Mouse (Mus musculus) cortical plate, adult 2 months (tissue): ENCODE data around the gene Asb12. TPM values are rescaled to one million over a fixed set of nuclear protein-coding genes. Genes with fewer than 3 reads are reported as not detected.

Experiments used
- H3K27ac ChIP-seq: fragments of 200-500 bp; 2 replicates; pipeline ENCODE4 v1.5.1; 2012; ENCODE audit warnings: low read length, control low read depth, inconsistent platforms; ENCODE audit not compliant: insufficient read depth
- H3K4me1 ChIP-seq: fragments of 200-500 bp; 2 replicates; pipeline ENCODE4 v1.6.1; 2011; ENCODE audit warnings: low read length; ENCODE audit not compliant: control insufficient read depth, insufficient read depth
- H3K4me3 ChIP-seq: fragments of 200-500 bp; 2 replicates; pipeline ENCODE4 v1.5.1; 2011; ENCODE audit warnings: mild to moderate bottlenecking, low read length, control low read depth; ENCODE audit not compliant: insufficient read depth
- CTCF ChIP-seq: fragments of 200-500 bp; IDR thresholded peaks from 2 replicates; pipeline ENCODE4 v1.5.1; 2011; ENCODE audit warnings: mild to moderate bottlenecking, control low read depth, low read length; ENCODE audit not compliant: insufficient read depth; ENCODE audit errors: extremely low read depth
- POLR2A ChIP-seq: fragments of 200-500 bp; IDR thresholded peaks from 2 replicates; pipeline ENCODE4 v1.6.1; 2011; ENCODE audit warnings: mild to moderate bottlenecking, low read length, control low read depth; ENCODE audit not compliant: insufficient read depth; ENCODE audit errors: extremely low read depth
- polyA plus RNA-seq: library from polyadenylated mRNA; depleted of rRNA; stranded (reverse); fragments of >200 nt; gene quantifications from 2 replicates; pipeline ENCODE4 v1.2.3, GENCODE M21; 2012; rRNA removed

Asb12 gene
- polyA plus RNA-seq, 1 experiment = 0.21 TPM

DNA sequence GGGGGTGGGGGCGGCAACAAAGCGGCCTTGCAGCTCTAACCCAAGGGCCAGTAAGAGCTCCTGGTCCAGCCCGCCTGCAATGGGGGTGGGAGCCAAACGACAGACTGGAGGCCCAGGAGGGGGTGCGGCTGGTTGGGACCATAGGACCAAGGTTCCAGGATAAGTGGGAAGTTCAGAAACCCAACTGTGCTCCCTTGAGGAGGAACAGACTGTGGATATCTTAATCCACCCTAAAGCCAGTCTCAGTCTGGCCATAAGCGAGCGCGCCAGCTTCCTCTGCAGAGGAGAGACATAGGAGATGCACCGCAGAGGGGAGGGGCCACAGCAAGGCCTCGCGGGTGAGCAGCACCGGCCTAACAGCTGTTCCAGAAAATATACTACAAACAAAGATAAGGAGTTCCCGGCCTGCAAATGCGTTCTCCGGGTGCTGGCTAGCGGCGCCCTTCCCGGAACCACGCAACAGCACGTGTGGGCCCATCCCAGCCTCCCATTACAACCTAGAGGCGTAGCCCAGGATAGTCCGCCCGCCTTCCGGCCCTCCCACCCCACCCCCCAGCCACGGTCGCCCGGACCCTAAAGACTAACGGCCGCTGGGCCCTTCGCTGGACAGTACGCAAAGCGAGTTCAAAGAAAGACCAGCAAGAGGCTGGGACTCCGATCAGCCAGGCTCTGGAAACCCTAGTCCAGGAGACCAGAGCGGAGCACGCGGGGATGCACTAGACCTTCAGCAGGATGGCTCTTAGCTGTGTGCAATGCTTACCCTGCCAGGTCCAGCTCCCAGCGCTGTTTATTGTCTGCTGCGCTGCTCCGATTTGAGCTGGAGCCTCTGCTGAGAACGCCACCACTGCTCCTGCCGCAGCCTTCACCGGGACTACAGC lies 113.7 kb downstream of the Asb12 start:
- TF ChIP-seq CTCF (no peak), POLR2A (no peak)
- H3K27ac ChIP-seq = no peak overlapping the region
- H3K4me1 ChIP-seq = no peaks in the 10 kb centered on the region
- peak overlapping the region; percentile 97 for H3K4me3 ChIP-seq

DNA sequence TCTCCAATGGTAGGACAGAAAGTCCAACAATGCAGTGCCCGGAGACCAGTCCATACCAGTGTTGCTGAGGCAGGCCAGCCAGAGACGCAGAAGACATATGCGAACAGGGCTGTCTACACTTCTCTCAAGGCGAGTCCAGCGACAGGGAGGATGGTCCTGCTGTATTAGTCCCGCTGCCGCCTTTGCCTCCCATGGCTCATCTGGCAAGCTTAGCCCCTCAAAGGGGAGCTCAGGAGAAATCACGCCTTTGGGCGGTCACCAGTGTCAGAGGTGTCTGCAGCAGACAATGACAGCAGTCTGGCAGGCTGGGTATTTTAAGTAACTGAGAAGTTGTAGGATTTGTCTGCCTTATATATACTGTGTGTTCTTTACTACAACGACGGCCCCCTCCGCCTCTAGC lies 114.4 kb downstream of the Asb12 start:
- Histone ChIP-seq H3K4me1 (no peaks in the 10 kb centered on the region), H3K27ac (no peak overlapping the region), H3K4me3 (peak overlapping the region; percentile 97)
- TF ChIP-seq POLR2A (no peak), CTCF (no peak)

DNA sequence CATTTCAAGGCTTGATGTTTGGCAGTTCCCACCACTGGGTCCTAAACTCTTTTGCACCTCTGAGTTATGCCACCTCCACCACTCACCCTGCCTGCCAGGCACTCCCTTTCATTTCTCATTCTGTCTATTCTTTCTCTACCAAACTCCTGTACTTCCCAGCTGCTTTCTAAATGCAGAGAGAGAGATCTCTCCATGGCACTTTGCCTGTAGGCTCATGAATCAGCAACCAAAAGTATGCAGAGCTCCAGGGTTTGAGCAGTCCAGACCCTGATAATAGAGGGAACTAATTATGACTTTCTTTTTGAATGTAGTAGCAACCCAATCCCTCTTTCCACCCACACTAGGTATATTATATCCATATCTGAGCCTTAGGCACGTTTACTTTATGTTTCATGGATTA lies 115.5 kb downstream of the Asb12 start:
- no peaks in the 10 kb centered on the region for H3K4me1 ChIP-seq
- no peak overlapping the region for H3K27ac ChIP-seq
- TF ChIP-seq POLR2A (no peak), CTCF (no peak)
- no peak overlapping the region for H3K4me3 ChIP-seq

DNA sequence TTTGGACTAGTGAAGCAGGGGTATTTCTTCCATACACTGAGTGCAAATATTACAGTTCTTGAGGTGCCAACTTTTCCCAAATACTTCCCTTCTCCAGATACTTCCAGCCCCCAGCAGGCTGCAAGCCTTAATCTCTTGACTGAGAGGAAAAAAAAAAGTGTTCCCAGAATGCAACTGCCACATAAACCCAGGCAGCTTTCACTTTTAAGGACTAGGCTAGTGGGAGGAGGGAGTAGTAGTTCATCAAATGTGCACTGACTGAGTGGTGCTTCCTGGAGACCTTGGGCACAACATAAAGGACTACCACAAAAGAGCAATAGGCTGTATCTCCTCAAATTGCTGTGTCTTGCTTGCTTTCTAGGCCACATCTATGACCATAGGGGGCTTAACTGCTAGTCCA lies 116.5 kb downstream of the Asb12 start:
- Histone ChIP-seq H3K27ac (no peak overlapping the region), H3K4me1 (no peaks in the 10 kb centered on the region), H3K4me3 (no peak overlapping the region)
- TF ChIP-seq POLR2A (no peak), CTCF (no peak)

DNA sequence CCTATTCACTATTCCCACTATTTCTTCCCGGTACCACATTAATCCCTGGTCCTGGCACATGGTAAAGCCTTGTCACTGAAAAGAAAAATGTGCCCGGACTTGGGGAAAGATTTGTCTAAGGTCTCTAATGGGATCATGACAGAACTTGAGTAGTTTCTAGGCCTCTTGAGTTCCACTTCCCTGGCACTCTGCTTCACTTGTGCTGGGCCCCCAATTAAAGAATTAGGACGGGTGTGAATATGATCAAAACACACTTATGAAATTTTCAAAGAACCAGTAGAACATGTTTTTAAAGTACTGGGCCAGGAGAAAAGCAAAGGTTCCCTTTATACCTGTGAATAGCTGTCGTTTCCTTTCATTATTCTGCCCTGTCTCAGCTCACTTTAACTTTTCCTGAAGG lies 119.3 kb downstream of the Asb12 start:
- no peak overlapping the region for H3K4me3 ChIP-seq
- TF ChIP-seq CTCF (no peak), POLR2A (no peak)
- H3K4me1 ChIP-seq = no peaks in the 10 kb centered on the region
- no peak overlapping the region for H3K27ac ChIP-seq

DNA sequence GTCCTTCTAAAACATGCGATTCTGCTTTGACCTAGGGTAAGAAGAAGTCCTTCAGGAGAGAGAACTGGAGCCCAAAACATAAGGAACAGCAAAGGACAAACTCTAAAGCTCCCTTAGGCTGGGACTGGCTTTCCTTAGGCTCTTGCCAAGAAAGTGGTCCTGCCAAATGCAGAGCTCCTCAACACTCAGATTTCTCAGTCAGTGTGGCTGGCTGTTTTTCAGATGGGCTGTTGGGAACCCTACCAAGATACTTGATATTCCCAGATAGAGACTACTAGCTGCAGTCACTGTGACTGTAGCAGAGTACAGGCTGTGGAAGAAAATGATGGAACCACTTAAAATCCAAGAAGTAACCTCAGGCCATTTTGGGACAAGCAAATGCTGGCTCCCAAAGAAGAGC lies 120.6 kb downstream of the Asb12 start:
- H3K27ac ChIP-seq = no peak overlapping the region
- no peak for TF ChIP-seq CTCF
- TF ChIP-seq POLR2A = no peak
- no peaks in the 10 kb centered on the region for H3K4me1 ChIP-seq

More for the DNA sequence above, 120.6 kb downstream of the Asb12 start:
- no peak overlapping the region for H3K4me3 ChIP-seq

Other genes with a start within 250 kb of the Asb12 start
- gene Amer1, start 113.1 kb downstream of the Asb12 start, polyA plus RNA-seq = 3.0 and 3.2 TPM in 2 replicates
- gene Pfn5, start 117 bp upstream of the Asb12 start, polyA plus RNA-seq = not detected in 2 replicates
- gene Zc4h2, start 100.5 kb upstream of the Asb12 start, polyA plus RNA-seq = 20.9 and 21.2 TPM in 2 replicates
- 9.9 and 10.5 TPM in 2 replicates for gene Zc3h12b, start 153.7 kb upstream of the Asb12 start, polyA plus RNA-seq